In the genomic region with DNA sequence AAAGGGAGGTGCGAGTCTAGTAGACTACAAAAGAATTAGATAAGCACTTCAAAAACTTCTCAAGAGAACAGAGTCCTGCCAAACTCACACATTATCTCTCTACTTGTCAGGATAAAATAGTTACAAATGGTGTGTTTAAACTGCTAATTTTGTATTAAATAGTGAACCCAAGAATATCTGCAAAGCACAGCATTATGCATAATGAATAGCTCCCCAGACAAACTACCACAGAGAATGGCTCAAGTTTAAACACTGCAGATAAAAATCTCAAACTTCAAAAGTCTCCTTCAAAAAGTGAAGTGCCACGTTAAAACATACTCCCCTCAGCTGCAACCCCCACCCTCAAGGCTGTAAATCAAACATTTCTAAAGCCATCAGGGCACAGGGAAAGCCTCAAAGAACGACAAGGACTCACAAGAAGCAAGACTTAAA, we compare ENCODE assay signal across 9 mouse cellular contexts. TPM values are rescaled to one million over a fixed set of nuclear protein-coding genes. Genes with fewer than 3 reads are reported as not detected.
A peak's percentile ranks its signal among the peaks of the same experiment; 100 is the strongest.
DNase-seq lines count a peak whose midpoint lies in the region; ATAC-seq and TF ChIP-seq lines count a peak whose summit lies in the region.
"Had no signal": no experiment of that assay in that cellular context is flagged by ENCODE, and none has a peak within 500 bp of the region (broad histone marks: within the 10 kb centered on the region; RNA-seq: fewer than 3 reads in every experiment).

No protein-coding gene starts in this region.

- no peaks in the 10 kb centered on the region for H3K9me3 ChIP-seq in heart, embryonic 12.5 days (replicated peaks)
- no peaks in the 10 kb centered on the region for H3K9me3 ChIP-seq in hindbrain, embryonic 15.5 days
- H3K9me3 ChIP-seq in midbrain, embryonic 10.5 days (replicated peaks), result no peaks in the 10 kb centered on the region

- H3K4me1 ChIP-seq in heart, embryonic 12.5 days (replicated peaks), result peaks cover 34% of the 10 kb centered on the region
- H3K4me1 ChIP-seq in cortical plate, adult 2 months (ENCODE audit: control insufficient read depth, insufficient read depth, low read length), result no peaks in the 10 kb centered on the region; the same call in 1 of the 2 replicates
- H3K4me1 ChIP-seq in hindbrain, embryonic 15.5 days (replicated peaks), result peaks cover 23% of the 10 kb centered on the region
- H3K4me1 ChIP-seq in midbrain, embryonic 10.5 days, result peaks cover 60% of the 10 kb centered on the region

- peak overlapping the region; percentile 93; the same call in 1 of the 2 replicates for H3K9ac ChIP-seq in heart, embryonic 12.5 days
- peak overlapping the region; percentile 78; the same call in 1 of the 2 replicates for H3K9ac ChIP-seq in hindbrain, embryonic 15.5 days

- no peak for TF ChIP-seq CTCF in cortical plate, adult 2 months (IDR thresholded peaks at IDR 0.05; ENCODE audit: extremely low read depth, insufficient read depth, low read length)

- no peak overlapping the region for H3K27ac ChIP-seq in heart, embryonic 12.5 days (ENCODE audit: poor library complexity, severe bottlenecking)
- H3K27ac ChIP-seq in cortical plate, adult 2 months (ENCODE audit: insufficient read depth, low read length), result no peak overlapping the region
- no peak overlapping the region for H3K27ac ChIP-seq in hindbrain, embryonic 15.5 days (replicated peaks)
- H3K27ac ChIP-seq in midbrain, embryonic 10.5 days (replicated peaks), result no peak overlapping the region

- DNase-seq in heart, postnatal 25 days (ENCODE audit: low spot score), result no peak
- no peak for DNase-seq in midbrain, embryonic 10.5 days (ENCODE audit: low spot score)
- no peak for DNase-seq in urinary bladder, postnatal 10 days (ENCODE audit: low spot score)
- DNase-seq in right cerebral cortex, adult 18-20 months, result no peak
- DNase-seq: gastrocnemius, postnatal 25 days had no signal

- no peaks in the 10 kb centered on the region for H3K36me3 ChIP-seq in heart, embryonic 12.5 days
- no peaks in the 10 kb centered on the region for H3K36me3 ChIP-seq in hindbrain, embryonic 15.5 days
- 0 out of 2 replicates have a peak, but pooled peaks cover 3% of the 10 kb centered on the region for H3K36me3 ChIP-seq in midbrain, embryonic 10.5 days

- intact Hi-C loops in heart, postnatal 25 days (cut with DNase I), result no loop called here

- H3K27me3 ChIP-seq in heart, embryonic 12.5 days (replicated peaks), result peaks cover under 1% of the 10 kb centered on the region; the same call in 1 of the 2 replicates
- no peaks in the 10 kb centered on the region for H3K27me3 ChIP-seq in hindbrain, embryonic 15.5 days
- peaks cover 11% of the 10 kb centered on the region for H3K27me3 ChIP-seq in midbrain, embryonic 10.5 days (ENCODE audit: low read depth, poor library complexity, severe bottlenecking)

- peak overlapping the region; percentile 89 for H3K4me2 ChIP-seq in heart, embryonic 12.5 days
- H3K4me2 ChIP-seq in hindbrain, embryonic 15.5 days, result peak overlapping the region; percentile 87

- WGBS in heart, embryonic 12.5 days, result 22% methylated on average over 3 of the region's 3 CpGs
- WGBS in hindbrain, embryonic 15.5 days, result 20% methylated on average over 3 of the region's 3 CpGs
- 19% methylated on average over 3 of the region's 3 CpGs for WGBS in midbrain, embryonic 10.5 days

- TF ChIP-seq POLR2A in cortical plate, adult 2 months (IDR thresholded peaks at IDR 0.05; ENCODE audit: extremely low read depth, insufficient read depth, low read length), result no peak

- H3K4me3 ChIP-seq in heart, embryonic 12.5 days, result peak overlapping the region; percentile 88
- H3K4me3 ChIP-seq in cortical plate, adult 2 months (ENCODE audit: insufficient read depth, low read length), result peak overlapping the region; percentile 38; the same call in 1 of the 2 replicates
- H3K4me3 ChIP-seq in hindbrain, embryonic 15.5 days, result peak overlapping the region; percentile 89
- peak overlapping the region; percentile 90 for H3K4me3 ChIP-seq in midbrain, embryonic 10.5 days

- ATAC-seq in heart, embryonic 12.5 days (ENCODE audit: insufficient number of reproducible peaks, low FRiP score), result no peak
- ATAC-seq in hindbrain, embryonic 15.5 days (ENCODE audit: low FRiP score, low read depth), result no peak
- no peak for ATAC-seq in granulocyte monocyte progenitor cell, adult 5-6 weeks (replicated peaks; ENCODE audit: poor library complexity, severe bottlenecking)

RNA-seq across cellular contexts. Expression of gene Znrf3, which starts 2.0 kb away (rescaled TPM):
- 7.3 and 7.6 TPM in 2 replicates for polyA plus RNA-seq in heart, embryonic 12.5 days (2016; fragmentation: Nextera tagmentation; extraction: Ambion mirVana)
- total RNA-seq in heart, postnatal 25 days (2021), result 1 to 10 TPM; 9.4 to 9.7 TPM
- 5.9 and 6.0 TPM in 2 replicates for polyA plus RNA-seq in cortical plate, adult 2 months (2012; rRNA removed)
- 7.0 and 8.0 TPM in 2 replicates for polyA plus RNA-seq in hindbrain, embryonic 15.5 days (2015; fragmentation: Nextera tagmentation; extraction: Ambion mirVana)
- polyA plus RNA-seq in midbrain, embryonic 10.5 days (2016; fragmentation: Nextera tagmentation; extraction: Ambion mirVana), result 12.2 and 12.8 TPM in 2 replicates
- 6.4 and 8.6 TPM in 2 replicates for total RNA-seq in granulocyte monocyte progenitor cell, adult 5-6 weeks (2014; fragmentation: Nextera tagmentation)
- total RNA-seq in granulocyte monocyte progenitor cell, adult 5-6 weeks (2017), result 2.2 TPM in 2 replicates

Comparison
In these comparisons a context has a peak if more than half of its experiments do, and no peak if none do; other contexts are left out.
1. H3K4me3 ChIP-seq: peak in every context shown above with its lines; median percentile 90 in midbrain, embryonic 10.5 days; 89 in hindbrain, embryonic 15.5 days; 88 in heart, embryonic 12.5 days; 38 in cortical plate, adult 2 months.